Mouse (Mus musculus) liver, embryonic 14.5 days (tissue): ENCODE results near the gene Gna14.

Source experiments
- CTCF ChIP-seq: IDR thresholded peaks from 2 replicates; pipeline ENCODE4 v1.5.1; 2016; ENCODE audit warnings: antibody characterized with exemption, low read depth, control low read depth
- EP300 ChIP-seq: IDR thresholded peaks from 2 replicates; pipeline ENCODE4 v1.6.1; 2016; ENCODE audit warnings: antibody characterized with exemption, low read depth

DNA sequence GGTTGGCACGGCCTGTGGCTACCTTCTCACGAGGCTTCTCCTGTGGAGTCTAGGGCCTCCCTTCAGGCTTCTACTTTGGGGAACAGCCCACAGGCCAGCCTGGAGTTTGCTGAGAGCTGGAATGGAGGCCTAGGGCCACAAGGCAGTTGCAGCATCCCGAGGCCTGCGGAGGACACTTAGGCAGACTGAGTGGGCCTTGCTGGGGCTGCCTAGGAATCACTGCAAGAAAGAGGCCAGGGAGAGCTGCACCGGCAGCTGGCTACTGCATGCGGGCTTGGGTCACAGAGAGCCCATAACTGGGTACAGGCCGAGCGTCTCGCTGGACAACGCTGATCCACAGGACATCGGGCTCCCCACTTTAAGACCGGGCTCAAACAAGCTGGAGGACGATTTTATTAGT, 4.3 kb downstream of the Gna14 start:
- TF ChIP-seq CTCF (no peak), EP300 (no peak)
